Mouse (Mus musculus) c-Kit-negative CD71-positive TER-119-positive erythroid progenitor cells, embryonic 14.5 days (primary cell): ENCODE data around the gene 2310061I04Rik.

Experiments used
- DNase-seq: peaks from one replicate; pipeline ENCODE4 v3.0.0-alpha.2; 2013; ENCODE audit warnings: low read depth, low spot score

Gene 2310061I04Rik

DNA sequence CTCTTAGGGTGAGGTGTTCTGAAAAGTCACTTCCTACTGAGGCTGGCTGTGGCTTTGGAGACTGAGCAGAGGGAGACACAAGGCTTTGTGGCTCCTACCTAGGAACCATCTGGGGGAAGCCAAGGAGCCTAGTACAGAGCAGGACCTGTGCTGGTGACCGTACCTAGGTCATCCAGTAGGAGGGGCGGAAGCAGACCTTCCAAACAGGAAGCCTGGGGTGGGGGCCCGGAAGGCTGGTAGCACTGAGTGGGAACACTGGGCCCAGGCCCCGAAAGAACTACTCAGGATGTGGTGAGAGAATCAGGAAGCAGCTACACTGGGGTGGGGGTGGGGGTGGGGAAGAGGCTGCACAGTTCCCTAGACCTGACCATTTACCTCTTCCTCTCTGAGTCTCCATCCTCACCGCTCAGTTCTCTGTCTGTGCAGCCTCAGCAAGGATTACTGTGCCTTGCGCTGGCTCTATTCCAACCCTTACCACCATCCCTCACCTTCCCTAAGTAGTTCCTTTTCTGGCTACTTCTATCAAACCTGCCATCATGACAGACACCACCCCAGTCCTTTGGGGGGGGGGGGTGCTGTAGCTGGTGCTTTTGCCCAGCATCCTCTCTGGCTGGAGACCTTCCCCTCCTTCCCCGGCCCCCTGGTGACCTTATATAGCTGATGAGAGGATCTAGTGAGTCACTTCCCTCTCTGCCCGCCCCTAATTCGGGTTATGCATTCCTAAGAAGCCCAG is 26.9 kb downstream of the 2310061I04Rik start:
- no peak for DNase-seq

DNA sequence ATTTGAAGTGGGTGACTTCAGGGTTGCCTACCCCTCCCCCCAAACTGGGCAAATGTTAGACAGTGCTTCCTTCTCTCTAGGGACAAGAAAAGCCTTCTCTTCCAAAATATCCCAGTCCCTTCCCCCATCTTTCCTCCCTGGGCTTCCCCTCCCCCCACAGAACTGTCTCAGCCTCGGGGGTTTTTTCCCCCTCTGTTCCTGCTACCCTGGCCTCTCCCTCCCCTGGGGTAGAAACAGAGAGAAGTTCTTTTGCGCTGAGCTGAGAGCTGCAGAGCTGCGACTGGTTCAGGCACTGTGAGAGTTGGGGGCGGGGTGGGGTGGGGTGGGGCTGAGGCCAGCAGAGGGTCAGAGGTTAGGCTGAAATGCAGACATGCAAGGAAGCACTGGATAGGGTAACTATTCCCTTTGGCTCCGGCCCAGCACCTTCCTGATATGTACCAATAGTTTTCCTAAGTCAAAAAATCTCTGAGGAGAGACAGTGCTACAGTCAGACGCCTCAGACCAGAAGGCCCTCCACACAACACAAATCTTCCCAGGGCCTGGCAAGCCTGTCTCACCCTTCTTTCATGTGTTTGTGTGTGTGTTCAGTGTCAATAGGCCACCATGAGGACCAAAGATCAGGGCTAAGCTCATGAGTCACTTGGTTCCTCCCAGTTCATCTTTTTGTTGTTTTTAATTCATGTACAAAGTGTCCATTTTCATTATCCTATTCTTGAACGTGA is 27.7 kb downstream of the 2310061I04Rik start:
- no peak for DNase-seq

- DNase-seq = no peak
Measured at GRCm38 (mm10) chr17:35868961-35869345, 28.3 kb downstream of the 2310061I04Rik start.

DNA sequence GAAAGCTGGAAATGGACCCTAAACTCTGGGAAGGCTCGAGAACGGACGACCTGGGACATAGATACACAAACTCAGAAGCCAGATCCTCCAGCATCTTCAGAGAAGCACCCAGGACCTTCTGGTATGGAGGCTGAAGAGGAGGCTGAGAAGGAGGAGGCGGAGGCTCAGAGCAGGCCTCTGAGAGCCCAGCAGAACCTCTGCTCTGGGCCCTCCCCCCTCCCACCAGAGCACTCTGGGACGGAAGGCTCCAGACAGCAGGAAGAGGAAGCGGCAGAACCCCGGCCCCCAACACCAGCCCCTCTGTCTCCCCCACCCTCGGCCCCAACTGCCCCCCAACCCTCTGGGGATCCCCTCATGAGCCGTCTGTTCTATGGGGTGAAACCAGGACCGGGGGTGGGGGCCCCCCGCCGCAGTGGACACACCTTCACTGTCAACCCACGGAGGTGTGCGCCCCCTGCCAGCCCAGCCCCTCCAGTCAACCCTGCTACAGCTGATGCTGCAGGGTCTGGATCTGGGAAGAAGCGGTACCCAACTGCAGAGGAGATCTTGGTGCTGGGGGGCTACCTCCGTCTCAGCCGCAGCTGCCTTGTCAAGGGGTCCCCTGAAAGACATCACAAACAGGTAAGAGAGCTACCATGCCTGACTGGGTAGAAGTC is 28.9 kb downstream of the 2310061I04Rik start:
- no peak for DNase-seq

GRCm38 (mm10) chr17:35866911-35867890 is 30.0 kb downstream of the 2310061I04Rik start:
- DNase-seq = no peak

DNA sequence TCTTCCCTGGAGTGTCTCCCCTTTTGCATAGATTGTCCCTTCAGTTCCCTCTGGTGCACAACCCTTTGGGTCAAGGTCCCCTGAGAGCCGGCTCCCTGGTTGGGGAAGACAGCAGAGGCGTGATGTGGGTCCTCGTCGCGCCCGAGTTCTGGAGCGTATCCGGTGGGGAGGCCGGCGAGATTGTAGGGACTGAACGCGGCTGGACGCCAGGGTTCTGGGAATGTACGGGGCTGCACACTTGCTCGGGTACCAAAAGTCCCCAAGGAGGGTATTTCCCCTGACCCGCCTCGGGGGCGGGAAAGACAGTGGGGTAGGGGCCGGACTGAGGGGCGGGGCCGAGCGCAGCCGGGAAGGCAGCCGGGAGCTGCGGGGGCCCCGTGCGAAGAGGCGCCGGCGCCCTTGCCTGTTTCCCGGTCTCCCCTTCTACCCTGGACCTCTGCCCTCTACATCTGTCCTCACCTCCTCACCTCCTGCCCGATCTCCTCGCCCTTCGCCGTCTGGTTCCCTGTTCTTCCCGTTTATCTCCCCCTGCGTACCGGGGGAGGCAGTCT is 30.9 kb downstream of the 2310061I04Rik start:
- DNase-seq = no peak

GRCm38 (mm10) chr17:35865481-35866280 is 31.6 kb downstream of the 2310061I04Rik start, which contains the start of gene Ppp1r18:
Gene Ppp1r18 (plus strand): TSS chr17:35865593.
- DNase-seq = no peak

- DNase-seq = no peak
Measured at GRCm38 (mm10) chr17:35864832-35865353, 32.3 kb downstream of the 2310061I04Rik start.

- peak; percentile 80 for DNase-seq
Measured at GRCm38 (mm10) chr17:35861198-35861857, 35.9 kb downstream of the 2310061I04Rik start, which contains the start of gene Nrm. Gene Nrm (plus strand): TSS chr17:35861318.

GRCm38 (mm10) chr17:35860831-35861197 is 36.4 kb downstream of the 2310061I04Rik start:
- no peak for DNase-seq

DNA sequence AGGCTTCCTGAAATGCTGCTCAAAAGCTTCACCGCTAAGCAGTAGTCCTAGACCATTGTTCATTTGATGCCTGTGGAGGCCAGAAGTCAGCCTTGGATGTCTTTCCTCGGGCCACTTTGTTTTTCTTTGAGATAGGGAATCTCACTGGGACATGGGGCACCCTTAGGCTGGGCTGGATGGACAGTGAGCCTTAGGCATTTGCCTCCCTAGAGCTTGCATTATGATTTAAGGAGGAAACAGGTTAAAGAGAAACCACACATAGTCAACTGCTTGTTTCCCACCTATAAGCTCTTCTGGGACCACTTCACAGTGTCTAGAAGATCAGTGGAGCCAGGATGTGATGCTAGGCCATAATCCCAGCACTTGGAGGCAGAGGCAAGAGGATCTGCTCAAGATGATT is 37.4 kb downstream of the 2310061I04Rik start:
- no peak for DNase-seq

DNA sequence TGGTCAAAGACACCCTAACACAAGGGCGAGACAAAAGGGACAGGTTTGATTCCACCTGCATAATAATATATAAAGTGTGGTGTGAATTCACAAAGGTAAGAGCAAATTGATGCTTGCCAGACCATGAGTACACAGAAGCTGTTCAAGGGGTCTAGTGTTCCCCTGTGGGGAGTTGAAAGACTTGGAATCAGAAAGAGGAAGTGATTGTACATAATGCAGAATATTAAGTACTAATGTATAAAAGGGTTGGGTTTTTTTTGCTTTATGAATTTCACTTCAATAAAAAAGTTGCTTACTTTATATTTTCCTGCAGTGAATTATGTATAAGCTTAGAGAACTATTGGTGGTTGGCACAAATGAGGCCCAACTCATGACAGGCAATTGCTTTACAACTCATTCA is 37.9 kb downstream of the 2310061I04Rik start:
- no peak for DNase-seq

DNA sequence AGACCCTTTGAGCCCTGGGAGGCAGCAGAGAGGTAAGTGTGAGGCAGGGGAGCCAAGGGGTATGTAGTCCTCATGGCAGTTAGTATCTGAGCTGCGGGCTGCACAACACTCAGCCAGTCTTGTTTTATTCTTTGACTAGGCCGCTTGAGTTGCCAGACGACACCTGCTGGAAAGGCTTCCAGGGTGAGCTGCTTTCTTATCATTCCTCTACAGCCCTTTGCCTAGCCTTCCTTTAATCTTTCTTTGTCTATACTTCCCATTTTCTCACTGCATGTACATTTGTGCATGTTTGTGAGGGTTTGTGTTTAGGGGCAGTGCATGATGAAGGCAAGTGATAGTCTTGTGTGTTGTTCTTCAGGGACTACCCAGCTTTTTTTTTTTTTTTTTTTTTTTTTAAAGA is 46.3 kb downstream of the 2310061I04Rik start:
- no peak for DNase-seq

DNA sequence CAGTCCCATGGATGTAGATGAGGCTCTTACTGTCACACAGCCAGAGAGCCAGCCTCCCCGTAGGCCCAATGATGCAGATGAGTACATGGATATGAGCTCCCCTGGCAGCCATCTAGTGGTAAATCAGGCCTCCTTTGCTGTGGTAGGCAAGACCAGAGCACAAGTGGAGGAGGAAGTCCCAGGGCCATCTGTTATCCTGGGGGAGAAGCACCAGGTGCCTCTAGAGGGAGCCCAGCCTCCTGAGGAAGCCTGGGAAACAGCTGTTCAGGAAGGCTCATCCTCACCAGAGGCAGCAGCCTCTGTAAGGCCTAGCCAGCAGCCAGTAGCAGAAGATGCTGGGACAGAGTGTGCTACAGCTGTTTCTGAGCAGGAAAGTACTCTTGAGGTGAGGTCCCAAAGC is 49.1 kb downstream of the 2310061I04Rik start:
- no peak for DNase-seq

GRCm38 (mm10) chr17:35843514-35843913 is 53.7 kb downstream of the 2310061I04Rik start:
- DNase-seq = no peak
